Mouse (Mus musculus): ENCODE measurements at regions not wholly inside any gene's neighbourhood (a gene's known extent, or its start where the extent isn't known, plus 50 kb on each side); places are given as distances from the start of the nearest gene placed in this dataset.

GRCm38 (mm10) chr1:10771793-10772192, 642.1 kb upstream of the A830018L16Rik start:
- DNase-seq = no peak

DNA sequence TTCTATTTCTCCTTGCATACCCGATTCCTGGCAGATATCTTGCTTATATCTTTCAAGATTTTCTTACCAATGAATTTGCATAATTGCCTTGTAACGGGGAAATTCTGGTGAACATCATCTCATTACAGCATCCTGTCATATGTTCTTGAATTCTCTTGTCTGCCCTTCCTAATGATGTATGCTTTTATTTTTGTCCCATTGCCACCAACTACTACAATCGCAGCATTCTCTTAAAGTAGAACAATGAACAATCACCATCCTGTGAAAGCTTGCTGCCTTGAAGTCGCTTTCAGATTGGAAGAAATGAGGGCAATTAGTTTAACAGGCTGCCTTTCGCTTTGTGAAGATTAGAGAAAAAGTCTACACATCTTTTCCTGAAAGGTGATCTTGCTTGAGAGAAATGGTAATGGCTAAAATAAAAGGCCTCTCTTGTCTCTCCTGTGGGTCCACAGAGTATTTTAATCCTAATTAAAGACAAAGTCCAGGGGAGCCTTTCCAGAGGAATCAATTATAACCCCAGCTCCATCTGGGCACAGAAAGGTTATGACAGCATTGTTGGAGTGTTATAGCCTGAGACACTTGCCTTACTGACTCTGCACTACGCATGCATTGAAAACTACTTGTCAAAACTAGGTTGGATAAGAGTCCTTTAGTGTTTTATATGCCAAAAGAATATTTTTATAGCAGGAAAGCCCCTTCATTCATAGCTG, 619.7 kb upstream of the A830018L16Rik start:
- no peak for DNase-seq

- DNase-seq = peak; percentile 20 to 55
Observed at GRCm38 (mm10) chr1:10835653-10836415, 578.1 kb upstream of the A830018L16Rik start.

GRCm38 (mm10) chr1:10837180-10837579, 576.7 kb upstream of the A830018L16Rik start:
- peak in 1 of 2 experiments; percentile 10 for DNase-seq

DNA sequence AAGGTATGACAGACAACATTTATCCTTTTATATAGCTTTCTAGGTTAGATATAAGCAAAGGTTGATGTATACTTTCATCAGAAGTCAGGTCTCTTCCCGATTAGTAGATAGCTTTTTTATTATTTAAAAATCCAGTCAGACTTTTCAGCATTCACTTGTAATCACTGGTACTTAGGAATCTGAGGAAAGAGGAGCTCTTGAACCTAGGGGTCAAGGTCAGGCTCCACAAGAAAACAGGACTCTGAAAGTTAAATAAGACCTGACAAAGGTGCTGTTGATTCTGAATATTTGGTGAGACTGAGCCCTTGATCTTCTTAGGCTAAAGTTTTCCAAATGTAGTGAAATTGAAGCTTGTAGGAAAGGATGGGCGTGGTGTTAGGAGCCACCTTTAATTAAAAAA, 561.0 kb upstream of the A830018L16Rik start:
- no peak for DNase-seq

GRCm38 (mm10) chr1:10854495-10854894, 559.4 kb upstream of the A830018L16Rik start:
- DNase-seq = no peak

DNA sequence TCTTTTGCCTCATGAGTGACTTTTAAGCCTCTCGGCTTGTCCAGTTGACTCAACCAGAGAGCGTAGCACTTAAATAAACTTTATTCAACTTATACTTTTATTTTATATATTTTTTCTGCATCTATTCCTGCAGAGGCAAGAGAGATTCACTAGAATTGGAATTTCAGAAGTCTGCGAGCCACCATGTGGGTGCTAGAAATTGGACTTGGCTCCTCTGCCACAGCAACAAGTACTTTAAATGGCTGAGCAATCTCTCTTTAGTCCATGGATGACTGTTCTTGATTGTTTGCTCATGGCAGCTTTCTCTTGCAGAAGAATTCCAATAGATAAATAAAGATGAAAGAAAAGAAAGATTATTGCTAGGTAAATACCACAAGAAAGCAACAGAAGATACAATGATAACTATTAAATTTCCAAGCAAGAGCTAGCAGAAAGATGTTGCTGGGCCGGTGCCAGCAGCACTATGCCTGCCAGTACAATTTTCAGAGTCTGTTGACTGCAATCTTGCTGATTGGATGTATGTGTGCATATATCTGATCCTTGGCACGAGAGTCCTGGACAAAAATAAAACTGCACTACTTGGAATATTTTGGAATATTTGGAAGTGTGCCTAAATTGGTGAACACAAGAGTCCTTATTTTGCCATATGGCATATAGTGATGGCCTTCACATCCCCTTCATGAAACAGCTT, 542.6 kb upstream of the A830018L16Rik start:
- DNase-seq = no peak

GRCm38 (mm10) chr1:10872266-10872665, 541.6 kb upstream of the A830018L16Rik start:
- peak in 1 of 2 experiments; percentile 24 for DNase-seq

- DNase-seq = no peak
Observed at GRCm38 (mm10) chr1:10872726-10873125, 541.2 kb upstream of the A830018L16Rik start.

GRCm38 (mm10) chr1:10877391-10878170, 536.3 kb upstream of the A830018L16Rik start:
- peak; percentile 66 to 86 for DNase-seq

- no peak for DNase-seq
Observed at GRCm38 (mm10) chr1:10878221-10878760, 535.6 kb upstream of the A830018L16Rik start.

DNA sequence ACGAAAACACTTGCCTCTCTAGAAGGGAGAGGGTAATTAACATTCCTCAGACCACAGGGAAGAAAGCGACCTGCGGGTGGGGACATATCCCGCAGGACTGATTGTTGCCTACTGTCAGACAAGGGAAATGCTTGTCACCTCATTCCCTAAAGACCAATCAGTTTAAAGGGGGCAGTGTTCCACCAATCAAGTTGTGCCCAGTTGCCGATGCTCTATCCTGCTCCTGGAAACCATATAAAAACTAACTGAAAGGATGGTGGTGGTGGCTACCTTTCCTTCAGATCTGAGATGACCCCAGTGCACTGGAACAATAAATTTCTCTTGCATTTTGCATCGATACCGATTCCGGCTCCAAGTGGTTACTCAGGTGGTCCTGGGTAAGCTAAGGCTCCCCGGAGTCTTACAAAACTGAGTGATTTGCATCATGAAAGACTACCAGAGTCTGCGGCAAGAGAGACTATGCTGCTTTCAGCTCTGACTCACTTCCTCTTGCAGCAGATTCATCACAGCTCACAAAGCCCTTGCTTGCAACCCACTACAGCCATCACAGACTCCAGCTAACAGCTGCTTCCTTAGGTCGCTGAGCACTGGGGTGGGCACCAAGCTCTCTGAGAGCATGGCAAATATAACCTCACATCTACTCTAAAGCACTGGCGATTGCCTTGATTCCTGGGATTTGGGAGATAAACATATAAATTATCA, 533.7 kb upstream of the A830018L16Rik start:
- DNase-seq = no peak

DNA sequence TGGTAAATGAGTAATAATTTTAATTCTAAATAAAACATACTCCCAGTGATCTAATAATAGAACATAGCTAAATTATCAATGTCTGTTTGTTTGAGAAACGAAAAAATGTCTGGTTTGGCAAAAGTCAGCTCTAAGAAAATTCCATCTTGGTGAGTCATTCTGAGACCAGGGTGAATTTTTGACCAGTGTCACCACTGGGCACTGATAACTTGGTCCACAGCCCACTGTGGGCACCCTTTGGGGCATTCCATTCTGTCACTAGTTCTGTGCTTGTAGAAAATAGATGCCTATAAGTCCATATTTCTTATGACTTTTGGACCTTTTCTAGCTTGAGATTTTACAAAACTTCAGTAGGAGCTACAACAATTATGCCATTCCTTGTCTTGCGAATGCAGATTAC, 515.1 kb upstream of the A830018L16Rik start:
- no peak for DNase-seq

- DNase-seq = no peak
Observed at GRCm38 (mm10) chr1:10902721-10903120, 511.2 kb upstream of the A830018L16Rik start.

GRCm38 (mm10) chr1:10919958-10920357, 493.9 kb upstream of the A830018L16Rik start:
- DNase-seq = no peak

DNA sequence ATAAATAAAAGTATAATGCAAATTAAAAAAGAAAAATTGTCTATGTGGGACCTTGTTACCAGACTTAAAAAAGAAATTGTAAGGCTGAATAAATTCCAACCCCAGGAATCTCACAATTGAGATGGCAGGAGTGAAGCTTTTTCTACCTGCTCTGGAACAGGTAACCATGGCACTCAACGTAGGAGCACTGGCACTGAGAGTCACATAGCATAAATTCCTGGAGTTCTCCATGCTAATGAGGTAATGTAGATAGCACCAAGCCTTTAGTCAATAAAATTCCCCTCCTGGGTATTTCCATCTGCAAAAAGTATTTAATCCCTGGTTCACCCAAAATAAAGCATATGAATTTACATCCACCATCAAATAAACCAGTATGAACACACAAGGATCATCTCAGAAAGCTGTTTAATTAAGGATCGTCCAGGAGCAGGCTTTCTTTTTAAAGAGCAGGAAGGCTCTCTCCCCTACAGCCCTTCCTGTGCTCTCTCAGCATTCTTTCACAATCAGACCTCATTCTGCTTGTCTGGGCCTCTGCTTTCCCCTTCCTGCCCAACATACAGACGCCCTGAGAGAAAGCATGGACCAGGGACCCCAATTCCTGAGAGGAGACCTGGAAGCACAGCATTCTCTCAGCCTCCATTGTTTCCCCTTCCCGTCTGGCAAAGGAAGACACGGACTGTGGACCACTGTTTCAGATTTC, 481.4 kb upstream of the A830018L16Rik start:
- DNase-seq = no peak

DNA sequence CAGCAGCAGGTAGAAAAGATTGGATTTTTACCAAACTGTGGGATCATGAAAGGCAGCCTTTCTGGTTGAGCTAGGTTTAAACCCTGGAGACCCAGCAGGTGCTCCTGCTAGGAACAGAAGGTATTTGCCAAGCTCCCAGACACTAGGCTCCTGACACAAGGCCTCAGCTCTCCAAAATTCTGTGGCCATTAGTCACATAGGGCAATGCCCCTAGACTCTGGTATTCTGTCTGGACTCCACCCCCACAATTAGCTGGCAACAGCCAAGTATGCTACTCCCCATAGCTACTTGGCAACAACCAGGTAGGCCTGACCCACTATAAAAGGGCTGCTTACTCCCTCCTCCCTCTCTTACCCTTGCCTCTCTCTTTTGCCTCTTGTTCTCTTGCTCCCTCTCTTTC, 480.7 kb upstream of the A830018L16Rik start:
- no peak for DNase-seq

DNA sequence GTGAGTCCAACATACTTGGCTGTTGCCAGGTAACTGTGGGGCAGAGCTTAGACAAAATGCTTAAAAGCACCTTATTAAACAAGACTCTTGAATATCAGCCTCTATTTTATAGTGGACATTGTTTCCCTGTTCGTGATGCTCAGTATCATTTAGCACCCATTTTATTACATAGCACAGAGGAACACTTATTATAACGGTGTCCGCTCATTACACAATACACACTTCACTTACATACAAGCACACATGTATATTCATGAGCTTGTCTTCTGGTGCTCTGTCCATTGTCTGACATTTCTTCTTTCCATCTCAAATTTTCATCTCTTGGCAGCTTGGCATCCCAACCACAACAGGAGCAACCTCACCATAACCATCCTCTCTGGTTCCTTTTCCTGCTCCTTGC, 475.5 kb upstream of the A830018L16Rik start:
- no peak for DNase-seq

- no peak for DNase-seq
Observed at GRCm38 (mm10) chr1:10940326-10940725, 473.6 kb upstream of the A830018L16Rik start.

DNA sequence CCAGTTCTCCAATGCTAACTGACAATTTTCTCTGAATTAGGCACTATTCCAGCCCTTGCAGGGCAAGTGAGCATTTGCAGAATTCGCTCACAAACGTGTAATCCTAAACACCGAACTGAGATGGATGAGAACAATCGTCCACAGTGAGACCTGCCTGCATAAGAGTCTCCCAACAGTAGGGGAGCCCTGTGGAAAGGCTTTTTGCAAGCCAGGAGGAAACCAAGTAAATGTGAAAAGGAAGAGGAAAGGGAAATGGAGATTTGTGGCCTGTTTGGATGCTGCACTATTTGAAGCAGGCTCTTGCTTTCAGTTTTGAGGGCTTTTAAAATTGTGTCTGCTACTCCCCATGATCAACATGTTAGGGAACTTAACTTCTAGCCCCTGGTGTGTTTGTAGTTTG, 470.9 kb upstream of the A830018L16Rik start:
- DNase-seq = peak; percentile 10 to 17
